Mouse (Mus musculus) heart, embryonic 14.5 days (tissue): ENCODE measurements around the gene Zfhx2. TPM values are rescaled to one million over a fixed set of nuclear protein-coding genes. Genes with fewer than 3 reads are reported as not detected.
"Not testable (repeated sequence)": the region's sequence is repeated elsewhere in the genome, so short reads cannot be mapped to it uniquely, and the experiment has no call there.

Source experiments
- ATAC-seq: fragments of 200-750 bp; cut with Nextera tagmentation; 2 replicates; pipeline ENCODE4 v1.8.0; 2017; ENCODE audit warnings: low read depth, moderate TSS enrichment; ENCODE audit not compliant: insufficient number of reproducible peaks, insufficient read depth, low FRiP score
- H3K27ac ChIP-seq, 2 experiments: fragments of 200-500 bp in 1 of 2; fragments of 300-500 bp in 1 of 2; sonication (generic) in 1 of 2; replicated peaks in 1 of 2; 2 replicates each; pipeline ENCODE4 v1.5.1; 2012 to 2014; ENCODE audit warnings: low read depth in 2 of 2, low read length in 2 of 2, control low read depth in 1 of 2, mild to moderate bottlenecking in 1 of 2, mixed read lengths in 1 of 2; ENCODE audit not compliant: control insufficient read depth in 1 of 2, insufficient read depth in 1 of 2
- H3K27me3 ChIP-seq: fragments of 300-500 bp; sonication (generic); 2 replicates; pipeline ENCODE4 v1.6.1; 2014; ENCODE audit warnings: mild to moderate bottlenecking, low read length, control low read depth; ENCODE audit not compliant: control insufficient read depth, insufficient read depth
- H3K36me3 ChIP-seq: fragments of 300-500 bp; sonication (generic); 2 replicates; pipeline ENCODE4 v1.6.1; 2014; ENCODE audit warnings: mild to moderate bottlenecking, control low read depth, low read length, mixed read lengths; ENCODE audit not compliant: control insufficient read depth, insufficient read depth
- H3K4me1 ChIP-seq, 2 experiments: fragments of 200-500 bp in 1 of 2; fragments of 300-500 bp in 1 of 2; sonication (generic) in 1 of 2; 2 replicates each; pipeline ENCODE4 v1.6.1; 2012 to 2014; ENCODE audit warnings: low read length in 2 of 2, control low read depth in 1 of 2, mixed read lengths in 1 of 2; ENCODE audit not compliant: control insufficient read depth in 2 of 2, insufficient read depth in 2 of 2
- H3K4me2 ChIP-seq: fragments of 300-500 bp; sonication (generic); 2 replicates; pipeline ENCODE4 v1.6.1; 2014; ENCODE audit warnings: mild to moderate bottlenecking, low read length
- H3K4me3 ChIP-seq, 2 experiments: fragments of 200-500 bp in 1 of 2; fragments of 300-500 bp in 1 of 2; sonication (generic) in 1 of 2; 2 replicates each; pipeline ENCODE4 v1.5.1; 2012 to 2014; ENCODE audit warnings: low read length in 2 of 2, mild to moderate bottlenecking in 2 of 2, control low read depth in 1 of 2, low read depth in 1 of 2, moderate library complexity in 1 of 2; ENCODE audit not compliant: control insufficient read depth in 1 of 2, insufficient read depth in 1 of 2
- H3K9ac ChIP-seq: fragments of 300-500 bp; sonication (generic); 2 replicates; pipeline ENCODE4 v1.6.1; 2014; ENCODE audit warnings: mild to moderate bottlenecking, low read length
- H3K9me3 ChIP-seq: fragments of 300-500 bp; sonication (generic); 2 replicates; pipeline ENCODE4 v1.6.1; 2016; ENCODE audit warnings: low read length, control low read depth; ENCODE audit not compliant: control insufficient read depth
- WGBS: fragments of 180-500 bp; shearing (Covaris S2); extraction: QIAGEN DNeasy Blood & Tissue Kit; methylation state at CpG from one replicate; pipeline ENCODE4 v1.1.7; 2014; 5-methylcytosine and 5-hydroxymethylcytosine counted together
- polyA plus RNA-seq: library from polyadenylated mRNA; unstranded; fragments of >200 nt; fragmentation: Nextera tagmentation; extraction: Ambion mirVana; gene quantifications from 2 replicates; pipeline ENCODE4 v1.2.1, GENCODE M21; 2014

Gene Zfhx2
- polyA plus RNA-seq, 1 experiment from 2014 or later = 2.6 TPM

DNA sequence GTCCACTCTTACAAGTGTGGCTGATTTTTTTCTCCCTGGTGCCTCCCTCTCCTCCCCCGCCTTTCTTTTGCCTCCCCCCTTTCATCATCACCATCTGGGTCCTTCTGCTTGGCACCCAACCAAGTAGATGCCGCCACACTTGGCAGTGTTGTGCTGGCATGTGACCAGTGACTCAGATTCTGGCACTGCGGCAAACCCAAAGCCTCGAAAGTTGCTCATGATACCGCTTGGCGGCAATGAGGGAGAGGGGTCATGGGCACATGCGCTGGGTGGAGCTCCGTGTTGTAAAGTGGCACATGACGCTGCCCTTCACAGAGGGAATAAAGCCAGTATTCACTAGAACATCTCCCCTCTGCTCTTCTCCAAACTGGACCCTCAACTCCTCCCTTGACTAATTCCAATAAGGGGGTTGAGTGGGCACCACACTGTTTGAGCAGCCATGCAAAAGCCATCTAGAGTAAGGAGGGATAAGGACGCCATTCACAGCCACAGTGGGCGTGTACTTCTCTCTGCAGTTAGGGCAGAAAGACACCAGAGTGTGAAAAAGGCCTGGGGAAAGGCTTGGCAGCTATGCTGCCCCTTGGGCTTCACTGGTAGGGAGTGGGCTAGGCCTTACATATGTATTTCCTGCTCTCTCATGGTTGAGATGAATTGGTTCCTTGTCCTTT, 36.8 kb downstream of the Zfhx2 start:
- Histone ChIP-seq H3K36me3 (no peaks in the 10 kb centered on the region), H3K27ac (no peak overlapping the region), H3K9ac (no peak overlapping the region), H3K9me3 (no peaks in the 10 kb centered on the region), H3K27me3 (no peaks in the 10 kb centered on the region; the same call in 1 of the 2 replicates), H3K4me1 (peaks cover 0 to 2% of the 10 kb centered on the region in 2 experiments; a peak in 1 of 4 replicates), H3K4me3 (no peak overlapping the region), H3K4me2 (no peak overlapping the region)
- 63% methylated on average over 11 of the region's 11 CpGs for WGBS
- ATAC-seq = no peak

DNA sequence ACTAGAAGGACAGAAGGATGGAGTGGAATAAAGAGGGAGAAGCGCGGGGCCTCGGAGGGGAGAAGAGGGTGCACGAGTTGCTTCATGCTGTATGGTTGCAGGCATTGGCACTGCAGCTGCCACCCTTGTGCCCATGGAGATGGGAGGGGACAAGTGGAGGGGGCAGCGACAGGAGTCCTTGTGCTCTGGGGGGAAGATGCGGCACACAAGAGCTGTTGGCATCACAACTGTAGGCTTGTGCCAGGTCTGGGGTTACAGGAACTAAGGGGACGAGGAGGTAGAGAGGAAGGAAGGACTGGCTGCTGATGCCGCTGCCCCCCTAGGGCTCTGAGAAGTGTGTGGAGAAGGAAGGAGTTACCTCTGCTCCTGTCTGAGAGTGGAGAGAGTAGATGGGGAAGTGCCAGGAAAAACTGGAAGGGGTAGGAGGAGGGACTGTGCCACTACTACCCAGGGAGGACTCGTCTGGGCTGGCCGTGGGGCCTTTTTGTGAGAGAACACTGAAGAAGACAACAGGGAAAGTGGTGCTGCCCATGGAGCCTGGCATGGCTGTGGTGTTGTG, 37.9 kb downstream of the Zfhx2 start:
- H3K4me3 ChIP-seq = no peak overlapping the region
- no peaks in the 10 kb centered on the region; the same call in 1 of the 2 replicates for H3K27me3 ChIP-seq
- H3K9me3 ChIP-seq = no peaks in the 10 kb centered on the region

DNA sequence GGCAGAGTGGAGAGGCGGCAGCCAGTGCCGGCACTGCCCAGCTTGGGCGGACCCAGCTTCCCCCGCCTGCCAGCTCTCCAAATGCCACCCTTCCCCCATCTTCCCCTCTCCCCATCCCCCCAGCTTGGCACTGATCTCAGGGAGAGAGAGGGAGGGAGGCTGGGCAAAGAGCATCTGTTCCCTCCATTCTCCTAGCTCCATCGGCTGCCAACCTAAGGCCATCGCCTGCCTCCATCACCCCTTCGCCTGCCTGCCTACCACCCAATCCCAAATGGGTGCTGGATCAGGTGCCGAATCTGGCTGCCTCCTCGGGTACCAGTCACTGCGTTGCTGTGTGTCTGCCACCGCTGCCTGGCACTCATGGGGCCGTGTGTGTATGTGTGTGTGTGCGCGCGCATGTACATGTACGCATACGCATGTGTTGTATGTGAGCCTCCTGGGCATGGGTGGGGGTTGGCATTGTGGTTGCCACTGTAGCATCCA, 38.4 kb downstream of the Zfhx2 start:
- Histone ChIP-seq H3K9ac (no peak overlapping the region), H3K27me3 (no peaks in the 10 kb centered on the region; the same call in 1 of the 2 replicates), H3K4me3 (no peak overlapping the region), H3K9me3 (no peaks in the 10 kb centered on the region), H3K36me3 (no peaks in the 10 kb centered on the region), H3K27ac (no peak overlapping the region), H3K4me2 (no peak overlapping the region), H3K4me1 (no peaks in the 10 kb centered on the region; a peak in 1 of 4 replicates)
- ATAC-seq = no peak
- WGBS = 82% methylated on average over 17 of the region's 17 CpGs

More for the DNA sequence above, 37.9 kb downstream of the Zfhx2 start:
- H3K9ac ChIP-seq = no peak overlapping the region
- H3K4me1 ChIP-seq = no peaks in the 10 kb centered on the region; a peak in 1 of 4 replicates
- WGBS = 81% methylated on average over 10 of the region's 10 CpGs
- no peak overlapping the region for H3K27ac ChIP-seq
- no peak for ATAC-seq
- no peak overlapping the region for H3K4me2 ChIP-seq
- H3K36me3 ChIP-seq = no peaks in the 10 kb centered on the region

- no peak overlapping the region for H3K4me2 ChIP-seq
- no peaks in the 10 kb centered on the region; the same call in 1 of the 2 replicates for H3K27me3 ChIP-seq
- no peak overlapping the region for H3K4me3 ChIP-seq
- no peak for ATAC-seq
- H3K36me3 ChIP-seq = no peaks in the 10 kb centered on the region
- WGBS = 84% methylated on average over 4 of the region's 4 CpGs
- no peak overlapping the region for H3K9ac ChIP-seq
- no peaks in the 10 kb centered on the region for H3K9me3 ChIP-seq
- no peaks in the 10 kb centered on the region; a peak in 1 of 4 replicates for H3K4me1 ChIP-seq
- no peak overlapping the region for H3K27ac ChIP-seq
These were observed 39.1 kb downstream of the Zfhx2 start for GRCm38 (mm10) chr14:55053050-55053449.

DNA sequence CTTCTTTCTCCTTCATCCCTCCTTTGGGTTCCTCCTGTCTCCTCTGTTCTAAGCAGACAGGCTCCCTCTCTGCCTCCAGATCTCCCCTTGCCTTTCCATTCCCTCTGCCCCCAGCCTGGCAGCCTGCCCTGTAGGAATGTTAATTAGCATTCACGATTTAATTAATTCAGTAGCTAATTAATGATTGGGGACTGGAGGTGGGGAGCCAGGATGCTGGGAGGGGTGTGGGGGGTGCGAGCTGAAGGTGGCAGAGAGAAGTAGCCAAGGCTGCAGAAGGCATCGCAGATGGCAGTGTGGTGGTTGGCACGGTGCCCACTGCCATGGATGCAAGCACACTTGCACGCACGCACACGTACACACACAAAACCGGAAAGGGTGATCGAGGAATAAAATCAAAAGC, 39.6 kb downstream of the Zfhx2 start:
- no peak overlapping the region for H3K4me2 ChIP-seq
- H3K27me3 ChIP-seq = no peaks in the 10 kb centered on the region; the same call in 1 of the 2 replicates
- WGBS = 82% methylated on average over 9 of the region's 9 CpGs
- no peaks in the 10 kb centered on the region for H3K9me3 ChIP-seq
- no peak overlapping the region for H3K4me3 ChIP-seq
- ATAC-seq = no peak
- no peak overlapping the region for H3K9ac ChIP-seq
- H3K4me1 ChIP-seq = no peaks in the 10 kb centered on the region; a peak in 1 of 4 replicates
- no peak overlapping the region for H3K27ac ChIP-seq
- no peaks in the 10 kb centered on the region for H3K36me3 ChIP-seq

DNA sequence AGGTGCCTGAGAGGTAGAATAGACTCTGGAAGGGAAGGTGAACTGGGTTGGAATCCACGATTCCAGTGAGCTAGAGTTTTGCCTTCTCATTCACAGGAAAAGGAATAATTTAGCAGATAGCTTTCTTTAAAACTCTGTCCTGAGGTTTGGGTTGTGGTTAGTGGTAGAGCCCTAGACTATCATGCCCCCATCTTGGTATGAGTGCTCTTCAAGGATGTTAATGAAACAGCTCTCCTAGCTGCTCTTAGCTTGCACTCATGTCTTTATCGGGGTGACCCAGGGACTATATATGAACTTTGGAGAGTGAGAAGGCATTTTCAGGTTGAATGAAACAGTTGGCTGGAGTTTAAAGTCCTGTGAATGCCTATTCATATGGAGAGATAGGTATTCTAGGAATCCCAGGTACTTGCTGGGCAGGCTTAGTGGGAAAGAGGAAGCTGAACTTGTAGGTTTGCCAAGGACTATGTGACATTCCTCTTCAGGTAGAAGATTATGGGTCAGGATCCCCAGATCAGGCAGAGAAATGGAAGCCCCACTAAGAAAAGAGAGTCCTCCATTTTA, 44.1 kb downstream of the Zfhx2 start:
- 68% methylated on average over 2 of the region's 2 CpGs for WGBS
- no peaks in the 10 kb centered on the region for H3K36me3 ChIP-seq
- H3K9ac ChIP-seq = no peak overlapping the region
- H3K4me3 ChIP-seq = no peak overlapping the region
- no peak overlapping the region for H3K4me2 ChIP-seq
- no peak overlapping the region for H3K27ac ChIP-seq
- no peaks in the 10 kb centered on the region for H3K4me1 ChIP-seq
- H3K27me3 ChIP-seq = no peaks in the 10 kb centered on the region
- no peak for ATAC-seq
- H3K9me3 ChIP-seq = no peaks in the 10 kb centered on the region

- H3K27ac ChIP-seq, H3K36me3 ChIP-seq, H3K4me1 ChIP-seq, H3K27me3 ChIP-seq, H3K4me3 ChIP-seq, H3K9me3 ChIP-seq, H3K4me2 ChIP-seq, H3K9ac ChIP-seq, ATAC-seq: not testable (repeated sequence)
- no CpG with 5 or more reads among the region's 2 CpGs for WGBS
These were observed 48.4 kb downstream of the Zfhx2 start for GRCm38 (mm10) chr14:55043694-55044093.
